Mouse (Mus musculus): ENCODE results near the gene Gm21987. TPM values are rescaled to one million over a fixed set of nuclear protein-coding genes. Genes with fewer than 3 reads are reported as not detected.

Gene Gm21987
- polyA plus RNA-seq, 1 experiment: not detected

DNA sequence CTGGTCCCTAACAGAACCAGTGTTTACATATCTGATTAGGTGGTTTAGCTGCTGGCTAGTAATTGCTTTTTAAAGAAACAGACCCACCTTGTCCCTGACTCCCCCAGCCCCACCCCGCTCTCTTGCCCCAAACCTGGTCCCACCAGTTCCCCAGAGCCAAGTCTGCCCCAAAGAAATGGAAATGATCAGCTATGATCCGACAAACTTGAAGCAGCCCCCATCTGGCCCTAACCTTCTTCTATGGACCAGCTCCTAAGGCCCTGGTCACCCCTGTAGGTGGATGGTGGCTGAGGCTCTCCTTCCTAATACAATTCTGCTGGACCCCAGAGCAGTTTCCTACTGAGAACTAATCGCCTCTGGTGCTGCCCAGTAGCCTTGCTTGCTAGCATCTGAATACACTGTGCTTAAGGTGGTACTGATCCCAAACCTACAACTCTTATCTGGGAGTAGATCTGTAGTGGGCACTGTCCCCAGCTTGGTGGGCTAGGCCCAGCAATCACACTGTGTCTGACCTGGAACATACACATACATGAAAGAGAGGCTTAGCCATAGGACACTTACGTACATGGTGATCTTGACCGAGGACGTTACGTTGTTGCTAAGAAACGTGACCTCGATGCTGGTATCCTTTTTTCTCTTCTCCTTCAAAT is 53.6 kb downstream of the Gm21987 start:
- no peak overlapping the region for H3K4me3 ChIP-seq (replicated peaks; ENCODE audit: control insufficient read depth, low read depth, low read length)
- peaks cover 4% of the 10 kb centered on the region; the same call in 1 of the 2 replicates for H3K4me1 ChIP-seq (ENCODE audit: control insufficient read depth, insufficient read depth, low read length)
- H3K27ac ChIP-seq (ENCODE audit: control insufficient read depth, insufficient read depth, low read depth, low read length, poor library complexity): no peak overlapping the region
- WGBS: 84% methylated on average over 9 of the region's 9 CpGs
- TF ChIP-seq CTCF (IDR thresholded peaks at IDR 0.05; ENCODE audit: control insufficient read depth, insufficient read depth, low read length) (no peak), POLR2A (IDR thresholded peaks at IDR 0.05; ENCODE audit: borderline replicate concordance, control insufficient read depth, low read depth, low read length) (no peak)

GRCm38 (mm10) chr16:38401468-38401867 is 54.6 kb downstream of the Gm21987 start:
- no peak overlapping the region for H3K27ac ChIP-seq (ENCODE audit: control insufficient read depth, insufficient read depth, low read depth, low read length, poor library complexity)
- peaks cover 3% of the 10 kb centered on the region; the same call in 1 of the 2 replicates for H3K4me1 ChIP-seq (ENCODE audit: control insufficient read depth, insufficient read depth, low read length)
- H3K4me3 ChIP-seq (replicated peaks; ENCODE audit: control insufficient read depth, low read depth, low read length): no peak overlapping the region
- no peak for TF ChIP-seq POLR2A (IDR thresholded peaks at IDR 0.05; ENCODE audit: borderline replicate concordance, control insufficient read depth, low read depth, low read length)
- no peak for TF ChIP-seq CTCF (IDR thresholded peaks at IDR 0.05; ENCODE audit: control insufficient read depth, insufficient read depth, low read length)
- WGBS: 80% methylated on average over 6 of the region's 6 CpGs

DNA sequence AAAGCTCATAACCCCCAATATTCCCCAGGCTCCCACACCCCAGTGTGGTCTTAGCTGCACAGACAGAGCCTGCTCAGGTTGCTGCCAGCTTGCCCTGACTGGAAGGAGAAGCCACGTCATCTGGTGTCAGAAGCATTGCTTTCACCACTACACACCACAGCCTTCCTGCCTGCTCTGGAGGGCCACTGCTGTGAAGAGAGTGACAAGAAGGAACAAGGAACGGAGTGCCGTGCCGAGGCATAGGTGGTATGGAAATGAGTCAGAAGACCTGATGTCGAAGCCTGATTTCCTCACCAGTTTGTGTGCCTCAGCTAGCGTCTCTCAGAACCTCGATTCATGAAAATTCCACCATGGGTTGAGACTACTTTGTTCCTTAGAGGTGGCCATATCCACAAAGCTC is 56.8 kb downstream of the Gm21987 start:
- 4% methylated on average over 7 of the region's 7 CpGs for WGBS
- Histone ChIP-seq H3K27ac (ENCODE audit: control insufficient read depth, insufficient read depth, low read depth, low read length, poor library complexity) (peak overlapping the region; percentile 30; the same call in 1 of the 2 replicates), H3K4me1 (ENCODE audit: control insufficient read depth, insufficient read depth, low read length) (peaks cover 3% of the 10 kb centered on the region; the same call in 1 of the 2 replicates), H3K4me3 (replicated peaks; ENCODE audit: control insufficient read depth, low read depth, low read length) (no peak overlapping the region)
- TF ChIP-seq CTCF (IDR thresholded peaks at IDR 0.05; ENCODE audit: control insufficient read depth, insufficient read depth, low read length) (no peak), POLR2A (IDR thresholded peaks at IDR 0.05; ENCODE audit: borderline replicate concordance, control insufficient read depth, low read depth, low read length) (no peak)

DNA sequence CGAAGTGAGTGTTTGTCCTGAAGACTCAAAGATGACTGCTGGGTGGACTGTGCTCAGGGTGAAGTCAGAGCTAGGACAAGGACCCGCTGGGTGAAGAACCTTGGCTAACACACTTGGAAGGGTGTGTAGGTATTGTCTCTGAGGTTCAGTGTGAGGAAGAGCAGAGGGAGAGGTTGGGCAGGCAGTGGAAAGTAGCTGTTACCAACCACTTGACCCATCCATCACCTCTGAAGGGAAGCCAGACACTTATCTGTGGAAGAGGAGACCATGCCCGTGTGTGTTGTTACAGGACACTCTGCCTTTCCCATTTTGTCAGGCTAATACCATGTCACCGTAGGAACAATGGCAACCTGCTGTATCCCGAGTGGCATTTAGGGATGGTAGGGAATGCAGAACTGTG is 59.5 kb downstream of the Gm21987 start:
- no peak overlapping the region for H3K27ac ChIP-seq (ENCODE audit: control insufficient read depth, insufficient read depth, low read depth, low read length, poor library complexity)
- WGBS: 88% methylated on average over 5 of the region's 5 CpGs
- no peak overlapping the region for H3K4me3 ChIP-seq (replicated peaks; ENCODE audit: control insufficient read depth, low read depth, low read length)
- TF ChIP-seq POLR2A (IDR thresholded peaks at IDR 0.05; ENCODE audit: borderline replicate concordance, control insufficient read depth, low read depth, low read length) (no peak), CTCF (IDR thresholded peaks at IDR 0.05; ENCODE audit: control insufficient read depth, insufficient read depth, low read length) (no peak)
- H3K4me1 ChIP-seq (ENCODE audit: control insufficient read depth, insufficient read depth, low read length): no peaks in the 10 kb centered on the region; the same call in 1 of the 2 replicates

DNA sequence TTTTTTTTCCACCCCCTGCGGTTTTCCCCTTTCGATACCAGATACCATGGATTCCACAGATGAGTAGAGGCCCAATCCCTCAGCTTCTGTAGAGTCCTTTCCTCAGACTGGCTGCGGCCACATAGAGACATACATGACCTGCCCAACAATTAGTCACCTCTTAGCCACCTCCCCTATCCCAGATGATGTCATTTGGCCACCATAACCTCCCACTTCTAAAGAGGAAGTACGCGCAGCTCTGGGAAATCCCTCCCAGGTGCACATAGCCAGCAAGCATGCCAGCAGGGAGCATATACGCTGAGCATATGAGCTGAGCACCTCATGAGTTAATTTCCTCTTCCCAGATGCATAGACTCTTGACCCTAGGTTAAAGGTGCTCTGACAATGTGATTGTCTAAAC is 59.9 kb downstream of the Gm21987 start:
- WGBS: 67% methylated on average over 6 of the region's 6 CpGs
- H3K27ac ChIP-seq (ENCODE audit: control insufficient read depth, insufficient read depth, low read depth, low read length, poor library complexity): no peak overlapping the region
- TF ChIP-seq CTCF (IDR thresholded peaks at IDR 0.05; ENCODE audit: control insufficient read depth, insufficient read depth, low read length): no peak
- no peak for TF ChIP-seq POLR2A (IDR thresholded peaks at IDR 0.05; ENCODE audit: borderline replicate concordance, control insufficient read depth, low read depth, low read length)

DNA sequence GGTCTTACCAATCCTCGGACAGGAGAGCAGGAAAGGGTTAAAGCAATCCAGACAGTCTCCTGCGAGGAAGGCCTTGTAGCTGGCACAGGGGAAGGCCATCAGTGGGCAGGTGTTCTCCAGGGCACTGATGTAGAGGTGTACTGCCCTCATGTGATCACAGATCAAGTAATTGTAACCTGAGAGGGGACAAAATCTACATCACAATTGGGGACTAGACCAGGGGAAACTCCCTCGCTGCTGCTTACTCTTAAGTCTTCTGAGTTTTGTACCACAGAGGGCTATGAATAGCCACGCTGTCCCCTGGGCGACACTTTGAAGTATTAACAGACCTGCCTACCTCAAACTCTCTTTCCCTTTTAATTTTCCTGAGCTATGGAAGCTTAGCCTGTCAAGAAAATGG is 60.7 kb downstream of the Gm21987 start:
- H3K4me3 ChIP-seq (replicated peaks; ENCODE audit: control insufficient read depth, low read depth, low read length): no peak overlapping the region
- H3K4me1 ChIP-seq (ENCODE audit: control insufficient read depth, insufficient read depth, low read length): no peaks in the 10 kb centered on the region; the same call in 1 of the 2 replicates
- 60% methylated on average over 5 of the region's 5 CpGs for WGBS
- no peak overlapping the region for H3K27ac ChIP-seq (ENCODE audit: control insufficient read depth, insufficient read depth, low read depth, low read length, poor library complexity)
- TF ChIP-seq POLR2A (IDR thresholded peaks at IDR 0.05; ENCODE audit: borderline replicate concordance, control insufficient read depth, low read depth, low read length): no peak
- no peak for TF ChIP-seq CTCF (IDR thresholded peaks at IDR 0.05; ENCODE audit: control insufficient read depth, insufficient read depth, low read length)

More for the DNA sequence above, 59.9 kb downstream of the Gm21987 start:
- Histone ChIP-seq H3K4me3 (replicated peaks; ENCODE audit: control insufficient read depth, low read depth, low read length) (no peak overlapping the region), H3K4me1 (ENCODE audit: control insufficient read depth, insufficient read depth, low read length) (no peaks in the 10 kb centered on the region; the same call in 1 of the 2 replicates)

DNA sequence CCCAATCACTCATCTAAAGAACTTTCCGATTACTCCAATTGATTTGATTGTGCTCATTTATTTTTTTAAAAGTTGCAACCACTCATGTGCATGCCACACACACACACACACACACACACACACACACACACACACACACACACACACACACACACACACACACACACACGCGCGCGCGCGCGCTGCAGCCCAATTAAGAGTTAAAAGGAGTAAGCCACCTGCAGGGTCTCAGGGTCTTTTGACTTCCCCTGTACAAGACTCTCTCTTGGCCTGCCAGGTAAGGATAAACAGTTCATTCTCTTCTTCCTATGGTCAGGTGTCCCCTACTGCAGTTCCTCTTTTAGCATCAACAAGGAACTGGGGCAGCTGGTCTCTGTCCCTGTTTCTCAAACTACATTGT is 61.6 kb downstream of the Gm21987 start:
- Histone ChIP-seq H3K27ac (ENCODE audit: control insufficient read depth, insufficient read depth, low read depth, low read length, poor library complexity) (no peak overlapping the region), H3K4me1 (ENCODE audit: control insufficient read depth, insufficient read depth, low read length) (no peaks in the 10 kb centered on the region; the same call in 1 of the 2 replicates), H3K4me3 (replicated peaks; ENCODE audit: control insufficient read depth, low read depth, low read length) (no peak overlapping the region)
- no peak for TF ChIP-seq CTCF (IDR thresholded peaks at IDR 0.05; ENCODE audit: control insufficient read depth, insufficient read depth, low read length)
- no peak for TF ChIP-seq POLR2A (IDR thresholded peaks at IDR 0.05; ENCODE audit: borderline replicate concordance, control insufficient read depth, low read depth, low read length)
- WGBS: 96% methylated on average over 8 of the region's 8 CpGs

Other genes with a start within 250 kb of the Gm21987 start
- gene Nr1i2, start 52.2 kb upstream of the Gm21987 start, polyA plus RNA-seq (2011; ENCODE audit: insufficient read depth, insufficient read length, low replicate concordance, missing spikeins): 0.63 TPM in 1 of 2 replicates, not detected in the other
- not detected in 2 replicates for gene Maats1, start 4.9 kb upstream of the Gm21987 start, polyA plus RNA-seq (2011; ENCODE audit: insufficient read depth, insufficient read length, low replicate concordance, missing spikeins)
- gene Cox17, start within 50 bp of the Gm21987 start, polyA plus RNA-seq (2011; ENCODE audit: insufficient read depth, insufficient read length, low replicate concordance, missing spikeins): 219 and 283 TPM in 2 replicates
- gene Popdc2, start 15.2 kb downstream of the Gm21987 start, polyA plus RNA-seq (2011; ENCODE audit: insufficient read depth, insufficient read length, low replicate concordance, missing spikeins): 12.5 and 20.9 TPM in 2 replicates
- 1.5 TPM in 1 of 2 replicates, not detected in the other for gene Pla1a, start 86.1 kb downstream of the Gm21987 start, polyA plus RNA-seq (2011; ENCODE audit: insufficient read depth, insufficient read length, low replicate concordance, missing spikeins)
- 5.1 and 19.3 TPM in 2 replicates for gene Adprh, start 105.7 kb downstream of the Gm21987 start, polyA plus RNA-seq (2011; ENCODE audit: insufficient read depth, insufficient read length, low replicate concordance, missing spikeins)
- 1.6 and 2.0 TPM in 2 replicates for gene Cd80, start 108.5 kb downstream of the Gm21987 start, polyA plus RNA-seq (2011; ENCODE audit: insufficient read depth, insufficient read length, low replicate concordance, missing spikeins)
- gene Timmdc1, start 175.6 kb downstream of the Gm21987 start, polyA plus RNA-seq (2011; ENCODE audit: insufficient read depth, insufficient read length, low replicate concordance, missing spikeins): 9.8 and 13.9 TPM in 2 replicates
- 6.1 and 12.0 TPM in 2 replicates for gene Poglut1, start 203.2 kb downstream of the Gm21987 start, polyA plus RNA-seq (2011; ENCODE audit: insufficient read depth, insufficient read length, low replicate concordance, missing spikeins)
- gene Tmem39a, start 211.7 kb downstream of the Gm21987 start, polyA plus RNA-seq (2011; ENCODE audit: insufficient read depth, insufficient read length, low replicate concordance, missing spikeins): 26.1 and 35.7 TPM in 2 replicates

All from bone marrow, adult 2 months (tissue).